Mouse (Mus musculus): ENCODE data around the gene Wnt2b.

Gene Wnt2b

GRCm38 (mm10) chr3:104963331-104964276, 1.9 kb upstream of the Wnt2b start:
- DNase-seq: no peak

- DNase-seq: no peak
Observed at GRCm38 (mm10) chr3:104962866-104963265, 1.1 kb upstream of the Wnt2b start.

GRCm38 (mm10) chr3:104962141-104962611, 455 bp upstream of the Wnt2b start:
- DNase-seq: no peak

- no peak for DNase-seq
Observed at GRCm38 (mm10) chr3:104960026-104961000, 1.4 kb downstream of the Wnt2b start.

- DNase-seq: no peak
Observed at GRCm38 (mm10) chr3:104956131-104956581, 5.6 kb downstream of the Wnt2b start.

GRCm38 (mm10) chr3:104954551-104954950, 7.2 kb downstream of the Wnt2b start:
- no peak for DNase-seq

- no peak for DNase-seq
Observed at GRCm38 (mm10) chr3:104954137-104954536, 7.6 kb downstream of the Wnt2b start.

- no peak for DNase-seq
Observed at GRCm38 (mm10) chr3:104952891-104953670, 8.6 kb downstream of the Wnt2b start.

GRCm38 (mm10) chr3:104950926-104951325, 10.8 kb downstream of the Wnt2b start:
- DNase-seq: no peak

- DNase-seq: no peak
Observed at GRCm38 (mm10) chr3:104944894-104945293, 16.8 kb downstream of the Wnt2b start.

- DNase-seq: no peak
Observed at GRCm38 (mm10) chr3:104943333-104943732, 18.4 kb downstream of the Wnt2b start.

- DNase-seq: no peak
Observed at GRCm38 (mm10) chr3:104942682-104943081, 19.0 kb downstream of the Wnt2b start.

- no peak for DNase-seq
Observed at GRCm38 (mm10) chr3:104940691-104941090, 21.0 kb downstream of the Wnt2b start.

- DNase-seq: no peak
Observed at GRCm38 (mm10) chr3:104938327-104938726, 23.4 kb downstream of the Wnt2b start.

GRCm38 (mm10) chr3:104937728-104938305, 23.9 kb downstream of the Wnt2b start:
- no peak for DNase-seq

GRCm38 (mm10) chr3:104929385-104929784, 32.3 kb downstream of the Wnt2b start:
- no peak for DNase-seq

- DNase-seq: no peak
Observed at GRCm38 (mm10) chr3:104914986-104915385, 46.7 kb downstream of the Wnt2b start.

- no peak for DNase-seq
Observed at GRCm38 (mm10) chr3:104909195-104909594, 52.5 kb downstream of the Wnt2b start.

- DNase-seq: no peak
Observed at GRCm38 (mm10) chr3:104906007-104906406, 55.7 kb downstream of the Wnt2b start.

GRCm38 (mm10) chr3:104905389-104905788, 56.3 kb downstream of the Wnt2b start:
- no peak for DNase-seq

GRCm38 (mm10) chr3:104901154-104901553, 60.6 kb downstream of the Wnt2b start:
- no peak for DNase-seq

- DNase-seq: no peak
Observed at GRCm38 (mm10) chr3:104896141-104896540, 65.6 kb downstream of the Wnt2b start.

Measured in cerebellum, postnatal 10 days (tissue).